Mouse (Mus musculus) megakaryocyte, embryonic 14.5 days (primary cell): ENCODE measurements around the gene 4930548H24Rik.

ENCODE experiments used
- FLI1 ChIP-seq: IDR thresholded peaks from 2 replicates; pipeline ENCODE4 v1.6.1; 2012; ENCODE audit warnings: low read length, inconsistent platforms, mixed read lengths
- GATA1 ChIP-seq: IDR thresholded peaks from 3 replicates; pipeline ENCODE4 v1.6.1; 2012; ENCODE audit warnings: mixed read lengths, low read length, inconsistent platforms, borderline replicate concordance

DNA sequence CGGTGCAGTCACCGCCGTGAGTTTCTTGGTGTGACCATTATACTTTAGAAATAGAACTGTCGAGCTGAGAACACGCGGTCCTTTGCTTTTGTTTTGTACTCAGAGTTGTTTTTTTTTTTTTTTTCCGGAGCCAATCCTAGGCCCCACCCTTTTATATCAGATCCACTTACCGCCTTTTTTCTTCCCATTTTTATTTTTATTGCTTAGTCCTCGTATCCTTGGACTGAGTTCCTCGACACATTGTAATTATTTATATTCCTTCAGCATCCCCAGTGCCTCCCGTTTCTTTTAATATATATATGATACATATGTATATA, 33.0 kb upstream of the 4930548H24Rik start:
- TF ChIP-seq GATA1 = no peak
- TF ChIP-seq FLI1 = no peak; the same call in 1 of the 2 replicates
